10 mouse cellular contexts compared by ENCODE assay signal in genomic region chr5:24960791-24961190, GRCm38 (mm10).
DNase-seq lines count a peak whose midpoint lies in the region; ATAC-seq and TF ChIP-seq lines count a peak whose summit lies in the region.
"Had no signal": no experiment of that assay in that cellular context is flagged by ENCODE, and none has a peak within 500 bp of the region (broad histone marks: within the 10 kb centered on the region; RNA-seq: fewer than 3 reads in every experiment).

No protein-coding gene starts in this region.

- 96% methylated on average over 5 of the region's 5 CpGs for WGBS in kidney, embryonic 14.5 days
- WGBS in cerebellum, adult 2 months: 26% methylated on average over 5 of the region's 5 CpGs

- no peaks in the 10 kb centered on the region for H3K36me3 ChIP-seq in kidney, embryonic 14.5 days (ENCODE audit: control insufficient read depth, insufficient read depth, low read length)
- H3K36me3 ChIP-seq: neural tube, embryonic 13.5 days; stomach, embryonic 15.5 days had no signal

- TF ChIP-seq POLR2A in cerebellum, adult 2 months (IDR thresholded peaks at IDR 0.05; ENCODE audit: borderline replicate concordance, insufficient read depth, low read length): no peak

- H3K9me3 ChIP-seq in kidney, embryonic 14.5 days (ENCODE audit: control insufficient read depth, low read length): no peaks in the 10 kb centered on the region
- H3K9me3 ChIP-seq: neural tube, embryonic 13.5 days; stomach, embryonic 15.5 days had no signal

- no peak overlapping the region for H3K27ac ChIP-seq in kidney, embryonic 14.5 days (ENCODE audit: low read depth, low read length)
- H3K27ac ChIP-seq in cerebellum, adult 2 months (ENCODE audit: insufficient read depth, low read length): no peak overlapping the region
- H3K27ac ChIP-seq: neural tube, embryonic 13.5 days; stomach, embryonic 15.5 days had no signal

- H3K4me3 ChIP-seq in kidney, embryonic 14.5 days (ENCODE audit: low read length): no peak overlapping the region
- no peak overlapping the region for H3K4me3 ChIP-seq in cerebellum, adult 2 months (replicated peaks; ENCODE audit: insufficient read depth, low read depth, low read length)
- H3K4me3 ChIP-seq: neural tube, embryonic 13.5 days; stomach, embryonic 15.5 days had no signal

- DNase-seq in kidney, adult 18-20 months: peak; percentile 57
- peak; percentile 46 to 53 for DNase-seq in cerebellum, adult 2 months
- DNase-seq in gastrocnemius, postnatal 10 days: peak; percentile 77
- DNase-seq in layer of hippocampus, adult 8-10 months (ENCODE audit: low spot score in 2 of 2): peak; percentile 48 to 59
- DNase-seq in thymus, adult 18-20 months: no peak
- DNase-seq in B cell, adult 2 months: no peak
- DNase-seq: lung, embryonic 14.5 days had no signal

- no peaks in the 10 kb centered on the region for H3K27me3 ChIP-seq in kidney, embryonic 14.5 days (ENCODE audit: control insufficient read depth, insufficient read depth, low read length)
- H3K27me3 ChIP-seq in cerebellum, adult 2 months (ENCODE audit: control insufficient read depth, insufficient read depth, low read length): no peaks in the 10 kb centered on the region
- H3K27me3 ChIP-seq: neural tube, embryonic 13.5 days; stomach, embryonic 15.5 days had no signal

- H3K4me2 ChIP-seq in kidney, embryonic 14.5 days (replicated peaks; ENCODE audit: low read depth, low read length): no peak overlapping the region
- H3K4me2 ChIP-seq: lung, embryonic 14.5 days; neural tube, embryonic 13.5 days; stomach, embryonic 15.5 days had no signal

- H3K4me1 ChIP-seq in kidney, embryonic 14.5 days (ENCODE audit: control insufficient read depth, insufficient read depth, low read length): no peaks in the 10 kb centered on the region
- peaks cover 34% of the 10 kb centered on the region for H3K4me1 ChIP-seq in cerebellum, adult 2 months (ENCODE audit: control insufficient read depth, insufficient read depth, low read length)
- H3K4me1 ChIP-seq: neural tube, embryonic 13.5 days; stomach, embryonic 15.5 days had no signal

- no peak overlapping the region for H3K9ac ChIP-seq in kidney, embryonic 14.5 days (ENCODE audit: low read depth, low read length)
- H3K9ac ChIP-seq: lung, embryonic 14.5 days; neural tube, embryonic 13.5 days; stomach, embryonic 15.5 days had no signal

- no peak for TF ChIP-seq CTCF in cerebellum, adult 2 months (IDR thresholded peaks at IDR 0.05; ENCODE audit: borderline replicate concordance, insufficient read depth, low read depth, low read length)

- no peak for ATAC-seq in kidney, embryonic 14.5 days (ENCODE audit: low FRiP score, low TSS enrichment)

Comparison
In these comparisons a context has a peak if more than half of its experiments do, and no peak if none do; other contexts are left out.
1. DNase-seq: peak in kidney, adult 18-20 months (single experiment), cerebellum, adult 2 months (2 of 2), gastrocnemius, postnatal 10 days (single experiment) and layer of hippocampus, adult 8-10 months (2 of 2); none in thymus, adult 18-20 months (0 of 2) and B cell, adult 2 months (0 of 2).